Mouse (Mus musculus) CH12.LX (cell line): Measurements from ENCODE around the gene Olfr1423.

Experiments used
- CTCF ChIP-seq, 2 experiments: IDR thresholded peaks in 1 of 2; conservative IDR thresholded peaks in 1 of 2; 2 replicates each; pipeline ENCODE4 v1.5.1; 2011 to 2012; ENCODE audit warnings: low read depth in 2 of 2, low read length in 2 of 2, improper control_type of control experiment in 1 of 2, inconsistent platforms in 1 of 2, mild to moderate bottlenecking in 1 of 2, moderate library complexity in 1 of 2
- EP300 ChIP-seq: IDR thresholded peaks from 2 replicates; pipeline ENCODE4 v1.6.1; 2011; ENCODE audit warnings: low read length, improper control_type of control experiment
- HCFC1 ChIP-seq: IDR thresholded peaks from 2 replicates; pipeline ENCODE4 v1.6.1; 2012; ENCODE audit warnings: low read depth, mild to moderate bottlenecking, inconsistent platforms, low read length, improper control_type of control experiment
- JUN ChIP-seq: IDR thresholded peaks from 2 replicates; pipeline ENCODE4 v1.6.1; 2011; ENCODE audit warnings: low read depth, mild to moderate bottlenecking, low read length, improper control_type of control experiment, moderate library complexity; ENCODE audit not compliant: insufficient read depth
- MAX ChIP-seq: IDR thresholded peaks from 2 replicates; pipeline ENCODE4 v1.6.1; 2011; ENCODE audit warnings: low read length, improper control_type of control experiment
- MXI1 ChIP-seq: IDR thresholded peaks from 2 replicates; pipeline ENCODE4 v1.6.1; 2011; ENCODE audit warnings: mild to moderate bottlenecking, low read depth, low read length, improper control_type of control experiment
- MYC ChIP-seq: IDR thresholded peaks from 2 replicates; pipeline ENCODE4 v1.6.1; 2011; ENCODE audit warnings: low read depth, mild to moderate bottlenecking, improper control_type of control experiment, low read length
- NRF1 ChIP-seq: IDR thresholded peaks from 2 replicates; pipeline ENCODE4 v1.6.1; 2014; ENCODE audit warnings: low read depth, mild to moderate bottlenecking, inconsistent platforms, low read length, improper control_type of control experiment, moderate library complexity
- POLR2A ChIP-seq: IDR thresholded peaks from 2 replicates; pipeline ENCODE4 v1.6.1; 2011; ENCODE audit warnings: low read depth, mild to moderate bottlenecking, improper control_type of control experiment, low read length
- POLR2AphosphoS2 ChIP-seq: IDR thresholded peaks from 2 replicates; pipeline ENCODE4 v1.6.1; 2011; ENCODE audit warnings: low read depth, low read length, improper control_type of control experiment
- TCF12 ChIP-seq: IDR thresholded peaks from 2 replicates; pipeline ENCODE4 v1.6.1; 2014; ENCODE audit warnings: low read depth, mild to moderate bottlenecking, inconsistent platforms, low read length, improper control_type of control experiment
- ZNF384 ChIP-seq: IDR thresholded peaks from 2 replicates; pipeline ENCODE4 v1.6.1; 2012; ENCODE audit warnings: low read depth, low read length, improper control_type of control experiment, inconsistent platforms

DNA sequence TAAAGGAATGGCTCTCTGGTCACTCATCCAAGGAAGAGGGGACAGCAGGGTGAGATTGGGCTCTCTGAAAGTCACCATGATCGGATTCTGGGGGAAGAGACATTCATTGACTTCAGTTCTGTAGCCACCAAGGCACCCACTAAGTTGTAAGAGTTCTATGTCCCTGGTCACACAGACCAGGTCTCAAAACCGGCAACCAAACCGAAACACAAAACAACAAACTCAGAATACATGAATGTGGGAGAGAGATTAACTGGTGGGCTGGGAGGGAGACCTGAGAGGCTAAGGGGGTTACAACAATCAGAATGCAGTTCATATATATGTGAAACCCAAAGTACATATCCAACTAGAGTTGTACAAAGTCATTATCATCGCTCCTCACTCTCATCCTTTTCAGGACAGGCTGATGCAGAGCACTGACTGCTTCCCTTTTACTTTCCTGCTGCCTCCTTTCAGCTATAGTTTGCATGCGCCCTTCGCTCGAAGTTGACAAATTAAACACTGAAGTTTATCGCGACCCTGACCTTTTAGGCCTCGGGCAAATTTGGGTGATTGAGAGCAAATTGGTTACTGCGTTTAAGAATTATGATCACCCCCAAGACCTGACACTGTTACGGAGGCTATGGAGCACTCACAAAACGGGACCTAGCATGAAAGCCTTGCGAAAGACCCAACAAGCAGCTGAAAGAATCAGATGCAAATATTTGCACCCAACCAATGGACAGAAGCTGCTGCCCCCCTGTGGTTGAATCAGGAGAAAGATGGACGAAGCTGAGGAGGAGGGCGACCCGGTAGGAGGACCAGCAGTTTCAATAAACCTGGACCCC lies 33.8 kb downstream of the Olfr1423 start:
- TF ChIP-seq CTCF (conservative IDR thresholded peaks at IDR 0.05 in 1 of 2, IDR thresholded peaks at IDR 0.05 in 1 of 2; ENCODE audit: low read depth in 2 of 2, low read length in 2 of 2): no peak
- no peak for TF ChIP-seq MYC
- TF ChIP-seq POLR2AphosphoS2: no peak
- no peak for TF ChIP-seq EP300
- TF ChIP-seq JUN: no peak
- no peak for TF ChIP-seq NRF1
- no peak for TF ChIP-seq MXI1
- no peak for TF ChIP-seq POLR2A
- no peak for TF ChIP-seq TCF12
- no peak for TF ChIP-seq ZNF384
- TF ChIP-seq HCFC1: no peak
- no peak for TF ChIP-seq MAX
